Mouse (Mus musculus) adrenal gland (tissue): ENCODE measurements around the gene Xdh.
"Not testable (repeated sequence)": the region's sequence is repeated elsewhere in the genome, so short reads cannot be mapped to it uniquely, and the experiment has no call there.

ENCODE experiments used
- intact Hi-C: fragments of 180-260 bp; cut with DNase I; formaldehyde crosslinking; loops from one replicate; pipeline ENCODE4 v1.15.1; 2025

Xdh gene

GRCm38 (mm10) chr17:73882194-73882593 lies 67.8 kb downstream of the Xdh start:
- intact Hi-C loops = loop anchor here (2.0 to 5.0 kb wide), 3 partner anchors 137 to 580 kb away; no protein-coding TSS in a partner anchor

GRCm38 (mm10) chr17:73881295-73881694 lies 68.7 kb downstream of the Xdh start:
- intact Hi-C loops = loop anchor here (2.0 to 5.0 kb wide), 4 partner anchors 76 to 579 kb away; partner anchors contain the start of gene Ehd3

- intact Hi-C loops = loop anchor here (2.0 to 5.0 kb wide), 4 partner anchors 75 to 578 kb away; partner anchors contain the start of gene Ehd3
These were observed 69.7 kb downstream of the Xdh start for GRCm38 (mm10) chr17:73880286-73880685.

GRCm38 (mm10) chr17:73879262-73879916 lies 70.6 kb downstream of the Xdh start:
- intact Hi-C loops = no loop called here

GRCm38 (mm10) chr17:73875674-73876073 lies 74.3 kb downstream of the Xdh start:
- intact Hi-C loops = no loop called here

GRCm38 (mm10) chr17:73875268-73875667 lies 74.7 kb downstream of the Xdh start:
- intact Hi-C loops = no loop called here

GRCm38 (mm10) chr17:73870956-73871605 lies 78.9 kb downstream of the Xdh start:
- intact Hi-C loops = no loop called here

- intact Hi-C loops = no loop called here
These were observed 80.8 kb downstream of the Xdh start for GRCm38 (mm10) chr17:73869008-73869685.

GRCm38 (mm10) chr17:73853717-73854116 lies 96.3 kb downstream of the Xdh start:
- intact Hi-C loops = no loop called here

- intact Hi-C loops = no loop called here
These were observed 97.0 kb downstream of the Xdh start for GRCm38 (mm10) chr17:73853041-73853440.

- intact Hi-C loops = no loop called here
These were observed 102.6 kb downstream of the Xdh start for GRCm38 (mm10) chr17:73847399-73847798.

GRCm38 (mm10) chr17:73845632-73846031 lies 104.4 kb downstream of the Xdh start:
- intact Hi-C loops = no loop called here

GRCm38 (mm10) chr17:73842963-73843362 lies 107.0 kb downstream of the Xdh start:
- intact Hi-C loops = no loop called here

- intact Hi-C loops = not testable (repeated sequence)
These were observed 110.1 kb downstream of the Xdh start for GRCm38 (mm10) chr17:73839876-73840275.

- intact Hi-C loops = no loop called here
These were observed 110.7 kb downstream of the Xdh start for GRCm38 (mm10) chr17:73839086-73839835.

- intact Hi-C loops = no loop called here
These were observed 112.8 kb downstream of the Xdh start for GRCm38 (mm10) chr17:73837244-73837643.

GRCm38 (mm10) chr17:73836601-73837000 lies 113.4 kb downstream of the Xdh start:
- intact Hi-C loops = no loop called here
